Mouse (Mus musculus) midbrain, embryonic 15.5 days (tissue): Measurements from ENCODE around the gene Ly6g5c. TPM values are rescaled to one million over a fixed set of nuclear protein-coding genes. Genes with fewer than 3 reads are reported as not detected.

Experiments used
- ATAC-seq: fragments of 200-750 bp; cut with Nextera tagmentation; replicated peaks from 2 replicates; pipeline ENCODE4 v1.8.0; 2017; ENCODE audit warnings: moderate TSS enrichment
- H3K27ac ChIP-seq: fragments of 300-500 bp; sonication (generic); 2 replicates; pipeline ENCODE4 v1.5.1; 2015; ENCODE audit warnings: mild to moderate bottlenecking, inconsistent platforms
- H3K27me3 ChIP-seq: fragments of 300-500 bp; sonication (generic); replicated peaks from 2 replicates; pipeline ENCODE4 v1.6.1; 2015; ENCODE audit warnings: inconsistent platforms
- H3K36me3 ChIP-seq: fragments of 300-500 bp; sonication (generic); replicated peaks from 2 replicates; pipeline ENCODE4 v1.6.1; 2015; ENCODE audit warnings: inconsistent platforms
- H3K4me1 ChIP-seq: fragments of 300-500 bp; sonication (generic); 2 replicates; pipeline ENCODE4 v1.6.1; 2015; ENCODE audit warnings: inconsistent platforms
- H3K4me2 ChIP-seq: fragments of 300-500 bp; sonication (generic); 2 replicates; pipeline ENCODE4 v1.6.1; 2015; ENCODE audit warnings: inconsistent platforms, mild to moderate bottlenecking, moderate library complexity
- H3K4me3 ChIP-seq: fragments of 300-500 bp; sonication (generic); 2 replicates; pipeline ENCODE4 v1.5.1; 2015; ENCODE audit warnings: mild to moderate bottlenecking, inconsistent platforms
- H3K9ac ChIP-seq: fragments of 300-500 bp; sonication (generic); 2 replicates; pipeline ENCODE4 v1.6.1; 2015; ENCODE audit warnings: mild to moderate bottlenecking, inconsistent platforms
- H3K9me3 ChIP-seq: fragments of 300-500 bp; sonication (generic); 2 replicates; pipeline ENCODE4 v1.6.1; 2016; ENCODE audit warnings: inconsistent platforms
- WGBS: fragments of 180-500 bp; shearing (Covaris S2); methylation state at CpG from one replicate; pipeline ENCODE4 v1.1.7; 2015; ENCODE audit warnings: mixed read lengths; 5-methylcytosine and 5-hydroxymethylcytosine counted together
- polyA plus RNA-seq: library from polyadenylated mRNA; unstranded; fragments of >200 nt; fragmentation: Nextera tagmentation; extraction: Ambion mirVana; gene quantifications from 2 replicates; pipeline ENCODE4 v1.2.1, GENCODE M21; 2015

Gene Ly6g5c
- polyA plus RNA-seq, 1 experiment from 2014 or later: not detected

DNA sequence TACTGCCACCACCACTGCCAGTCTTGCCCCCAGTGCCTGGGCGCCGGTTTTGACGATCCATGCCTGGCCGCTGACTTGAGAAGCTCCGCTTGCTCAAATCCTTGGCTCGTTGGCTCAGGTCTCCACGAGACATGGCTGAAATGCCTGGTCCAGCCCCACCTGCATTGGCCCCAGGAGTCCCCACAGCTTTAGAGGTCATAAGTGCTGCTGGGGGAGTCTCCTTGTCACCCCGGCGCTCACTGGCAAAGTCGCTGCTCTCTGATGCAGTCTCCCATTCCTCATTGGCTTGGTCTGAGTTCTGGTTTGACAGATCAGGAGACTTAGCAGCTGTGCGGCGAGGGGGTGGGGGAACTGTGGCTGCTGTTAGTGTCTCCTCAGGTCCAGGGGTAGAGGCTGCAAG, 47.4 kb downstream of the Ly6g5c start:
- Histone ChIP-seq H3K9ac (no peak overlapping the region), H3K27me3 (no peaks in the 10 kb centered on the region), H3K9me3 (no peaks in the 10 kb centered on the region), H3K36me3 (peaks cover 95% of the 10 kb centered on the region), H3K27ac (no peak overlapping the region), H3K4me1 (no peaks in the 10 kb centered on the region), H3K4me2 (no peak overlapping the region), H3K4me3 (no peak overlapping the region)
- no peak for ATAC-seq
- WGBS: 93% methylated on average over 12 of the region's 12 CpGs

- Histone ChIP-seq H3K27ac (no peak overlapping the region), H3K27me3 (no peaks in the 10 kb centered on the region), H3K9me3 (no peaks in the 10 kb centered on the region), H3K9ac (no peak overlapping the region), H3K4me2 (no peak overlapping the region), H3K4me1 (peaks cover 6% of the 10 kb centered on the region), H3K36me3 (peaks cover 98% of the 10 kb centered on the region), H3K4me3 (no peak overlapping the region)
- ATAC-seq: no peak
- WGBS: 93% methylated on average over 33 of the region's 33 CpGs
Measured at GRCm38 (mm10) chr17:35156461-35157200, 48.6 kb downstream of the Ly6g5c start.

GRCm38 (mm10) chr17:35157254-35157653, 49.2 kb downstream of the Ly6g5c start:
- Histone ChIP-seq H3K27ac (no peak overlapping the region), H3K9ac (no peak overlapping the region)
- WGBS: 94% methylated on average over 8 of the region's 8 CpGs

DNA sequence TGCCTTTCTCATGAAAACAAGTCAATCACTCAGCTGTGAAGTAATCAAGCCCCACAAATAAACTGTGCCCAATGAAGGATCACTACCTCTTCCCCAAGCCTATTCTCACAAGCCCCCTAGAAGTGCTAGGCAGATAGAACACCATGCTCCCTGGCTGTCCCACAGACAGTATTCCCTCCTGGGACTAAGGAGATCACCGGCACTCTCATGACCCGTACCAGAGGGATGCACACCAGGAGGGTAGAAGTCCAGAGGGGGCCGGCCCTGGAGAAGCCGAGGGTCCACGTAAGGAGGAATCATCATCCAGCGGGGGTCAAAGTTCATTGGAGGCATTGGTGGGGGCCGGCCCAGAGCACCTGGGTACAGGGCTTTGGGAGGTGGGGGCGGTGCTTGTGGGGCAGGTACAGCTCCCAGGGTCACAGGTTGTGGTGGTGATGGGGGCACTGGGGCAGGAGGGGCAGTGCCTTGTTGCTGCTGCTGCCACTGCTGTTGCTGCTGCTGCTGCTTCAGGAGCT, 49.6 kb downstream of the Ly6g5c start:
- Histone ChIP-seq H3K9ac (no peak overlapping the region), H3K27me3 (no peaks in the 10 kb centered on the region), H3K27ac (no peak overlapping the region), H3K36me3 (peaks cover 91% of the 10 kb centered on the region), H3K4me3 (no peak overlapping the region), H3K4me1 (peaks cover 17% of the 10 kb centered on the region), H3K4me2 (no peak overlapping the region), H3K9me3 (no peaks in the 10 kb centered on the region)
- ATAC-seq: no peak
- WGBS: 95% methylated on average over 8 of the region's 8 CpGs

More at GRCm38 (mm10) chr17:35157254-35157653, 49.2 kb downstream of the Ly6g5c start:
- no peak overlapping the region for H3K4me3 ChIP-seq
- H3K4me2 ChIP-seq: no peak overlapping the region
- ATAC-seq: no peak
- H3K27me3 ChIP-seq: no peaks in the 10 kb centered on the region
- peaks cover 95% of the 10 kb centered on the region for H3K36me3 ChIP-seq
- peaks cover 12% of the 10 kb centered on the region for H3K4me1 ChIP-seq
- H3K9me3 ChIP-seq: no peaks in the 10 kb centered on the region

GRCm38 (mm10) chr17:35158850-35159593, 50.9 kb downstream of the Ly6g5c start:
- 96% methylated on average over 16 of the region's 16 CpGs for WGBS
- Histone ChIP-seq H3K9ac (no peak overlapping the region), H3K9me3 (no peaks in the 10 kb centered on the region), H3K4me3 (no peak overlapping the region), H3K4me2 (no peak overlapping the region), H3K4me1 (peaks cover 26% of the 10 kb centered on the region), H3K36me3 (peaks cover 78% of the 10 kb centered on the region), H3K27me3 (no peaks in the 10 kb centered on the region), H3K27ac (no peak overlapping the region)
- ATAC-seq: no peak

DNA sequence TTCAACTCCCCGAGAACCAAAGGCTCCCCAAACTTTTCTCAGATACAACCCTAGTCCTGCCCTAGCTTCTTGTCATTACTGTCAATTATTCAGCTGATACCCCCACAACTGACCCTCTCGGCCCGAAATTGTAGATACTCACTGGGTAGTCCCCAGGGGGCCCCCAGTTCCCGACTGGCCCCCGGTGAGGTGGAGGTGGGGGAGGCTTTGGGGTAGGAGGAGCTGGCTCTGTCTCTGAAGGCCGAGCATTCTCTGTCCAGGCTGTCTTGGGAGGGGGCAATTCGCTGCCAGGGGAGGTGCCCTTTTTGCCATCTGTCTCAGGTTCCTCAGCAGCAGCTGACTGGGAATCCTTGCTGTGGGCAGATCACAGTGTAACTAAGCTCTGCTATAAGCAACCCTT, 51.6 kb downstream of the Ly6g5c start:
- Histone ChIP-seq H3K36me3 (peaks cover 72% of the 10 kb centered on the region), H3K4me1 (peaks cover 26% of the 10 kb centered on the region), H3K9me3 (no peaks in the 10 kb centered on the region), H3K4me3 (no peak overlapping the region), H3K27ac (no peak overlapping the region), H3K9ac (no peak overlapping the region), H3K4me2 (no peak overlapping the region), H3K27me3 (no peaks in the 10 kb centered on the region)
- WGBS: 84% methylated on average over 7 of the region's 7 CpGs
- no peak for ATAC-seq

DNA sequence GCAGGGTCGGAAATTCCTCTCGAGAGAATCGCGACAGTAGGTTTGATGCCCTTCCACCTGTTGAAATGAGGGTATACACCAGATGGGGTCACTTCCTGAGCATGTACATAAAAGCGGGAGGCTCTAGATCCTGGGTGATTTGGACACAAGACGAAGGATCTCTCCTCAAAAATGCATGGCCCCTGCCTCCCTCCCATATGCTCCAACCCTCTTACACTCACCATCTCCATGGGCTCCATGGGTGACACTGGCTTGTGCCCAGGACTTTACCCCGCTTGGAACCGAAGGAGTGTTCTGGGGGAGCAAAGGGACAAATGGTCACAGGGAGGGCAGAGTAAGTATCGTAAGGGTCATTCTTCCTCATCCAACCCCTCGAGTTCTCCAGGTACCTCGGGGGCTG, 53.3 kb downstream of the Ly6g5c start:
- no peaks in the 10 kb centered on the region for H3K9me3 ChIP-seq
- no peak overlapping the region for H3K4me3 ChIP-seq
- H3K27ac ChIP-seq: no peak overlapping the region
- peaks cover 34% of the 10 kb centered on the region for H3K4me1 ChIP-seq
- H3K36me3 ChIP-seq: peaks cover 54% of the 10 kb centered on the region
- no peaks in the 10 kb centered on the region for H3K27me3 ChIP-seq
- ATAC-seq: no peak
- H3K4me2 ChIP-seq: 0 out of 2 replicates have a peak overlapping the region, but pooled peaks have one; percentile 89
- 86% methylated on average over 11 of the region's 11 CpGs for WGBS
- no peak overlapping the region for H3K9ac ChIP-seq

Other genes with a start within 250 kb of the Ly6g5c start
- gene Cfb, start 245.8 kb upstream of the Ly6g5c start, polyA plus RNA-seq: 2.6 and 3.3 TPM in 2 replicates
- gene Zbtb12, start 228.8 kb upstream of the Ly6g5c start, polyA plus RNA-seq: 17.4 and 17.5 TPM in 2 replicates
- gene Gm20547, start 226.2 kb upstream of the Ly6g5c start, polyA plus RNA-seq: 0.18 TPM in 1 of 2 replicates, not detected in the other
- 2.1 and 3.1 TPM in 2 replicates for gene C2, start 210.0 kb upstream of the Ly6g5c start, polyA plus RNA-seq
- 113 and 119 TPM in 2 replicates for gene Ehmt2, start 209.8 kb upstream of the Ly6g5c start, polyA plus RNA-seq
- not detected in 2 replicates for gene Slc44a4, start 193.8 kb upstream of the Ly6g5c start, polyA plus RNA-seq
- gene Neu1, start 177.0 kb upstream of the Ly6g5c start, polyA plus RNA-seq: 36.1 and 41.1 TPM in 2 replicates
- 0.24 and 0.31 TPM in 2 replicates for gene Hspa1b, start 149.0 kb upstream of the Ly6g5c start, polyA plus RNA-seq
- gene Gm20481, start 138.4 kb upstream of the Ly6g5c start, polyA plus RNA-seq: not detected in 2 replicates
- gene Hspa1a, start 136.1 kb upstream of the Ly6g5c start, polyA plus RNA-seq: 12.7 and 13.3 TPM in 2 replicates
- 1.2 and 1.5 TPM in 2 replicates for gene Hspa1l, start 135.6 kb upstream of the Ly6g5c start, polyA plus RNA-seq
- 103 and 111 TPM in 2 replicates for gene Lsm2, start 126.4 kb upstream of the Ly6g5c start, polyA plus RNA-seq
- gene Vars, start 107.3 kb upstream of the Ly6g5c start, polyA plus RNA-seq: 63.1 and 70.2 TPM in 2 replicates
- gene Vwa7, start 91.7 kb upstream of the Ly6g5c start, polyA plus RNA-seq: 0.06 and 0.15 TPM in 2 replicates
- gene Sapcd1, start 80.3 kb upstream of the Ly6g5c start, polyA plus RNA-seq: 2.5 and 2.7 TPM in 2 replicates
- 1.6 and 3.3 TPM in 2 replicates for gene Msh5, start 61.5 kb upstream of the Ly6g5c start, polyA plus RNA-seq
- gene Clic1, start 58.3 kb upstream of the Ly6g5c start, polyA plus RNA-seq: 62.4 and 72.1 TPM in 2 replicates
- 337 and 380 TPM in 2 replicates for gene Ddah2, start 49.2 kb upstream of the Ly6g5c start, polyA plus RNA-seq
- 0.31 TPM in 1 of 2 replicates, not detected in the other for gene Ly6g6c, start 42.9 kb upstream of the Ly6g5c start, polyA plus RNA-seq
- gene Mpig6b, start 42.1 kb upstream of the Ly6g5c start, polyA plus RNA-seq: 0.21 and 0.43 TPM in 2 replicates
- gene Ly6g6e, start 31.4 kb upstream of the Ly6g5c start, polyA plus RNA-seq: 0.21 and 0.32 TPM in 2 replicates
- gene Ly6g6d, start 30.2 kb upstream of the Ly6g5c start, polyA plus RNA-seq: 1.9 and 2.5 TPM in 2 replicates
- not detected in 2 replicates for gene Ly6g6f, start 22.7 kb upstream of the Ly6g5c start, polyA plus RNA-seq
- gene Abhd16a, start 19.0 kb upstream of the Ly6g5c start, polyA plus RNA-seq: 105 and 113 TPM in 2 replicates
- 1.1 and 2.2 TPM in 2 replicates for gene Ly6g5b, start 7.1 kb downstream of the Ly6g5c start, polyA plus RNA-seq
- gene Gpank1, start 13.2 kb downstream of the Ly6g5c start, polyA plus RNA-seq: 25.9 and 28.9 TPM in 2 replicates
- gene Csnk2b, start 13.8 kb downstream of the Ly6g5c start, polyA plus RNA-seq: 316 and 319 TPM in 2 replicates
- 8.3 and 9.6 TPM in 2 replicates for gene D17H6S53E, start 18.1 kb downstream of the Ly6g5c start, polyA plus RNA-seq
- 0.56 and 1.4 TPM in 2 replicates for gene Apom, start 23.8 kb downstream of the Ly6g5c start, polyA plus RNA-seq
- gene Bag6, start 26.9 kb downstream of the Ly6g5c start, polyA plus RNA-seq: 82.9 and 83.4 TPM in 2 replicates
- 188 and 203 TPM in 2 replicates for gene Prrc2a, start 56.6 kb downstream of the Ly6g5c start, polyA plus RNA-seq
- gene Aif1, start 67.8 kb downstream of the Ly6g5c start, polyA plus RNA-seq: 7.3 and 8.2 TPM in 2 replicates
- 7.6 and 9.2 TPM in 2 replicates for gene Lst1, start 80.2 kb downstream of the Ly6g5c start, polyA plus RNA-seq
- gene Ltb, start 86.2 kb downstream of the Ly6g5c start, polyA plus RNA-seq: 0.58 and 0.78 TPM in 2 replicates
- gene Tnf, start 93.7 kb downstream of the Ly6g5c start, polyA plus RNA-seq: not detected in 2 replicates
- gene Lta, start 97.1 kb downstream of the Ly6g5c start, polyA plus RNA-seq: 0.32 and 0.69 TPM in 2 replicates
- gene Gm16181, start 112.6 kb downstream of the Ly6g5c start, polyA plus RNA-seq: 1.6 TPM in 1 of 2 replicates, not detected in the other
- 94.4 and 100 TPM in 2 replicates for gene Atp6v1g2, start 125.4 kb downstream of the Ly6g5c start, polyA plus RNA-seq
- gene Nfkbil1, start 127.5 kb downstream of the Ly6g5c start, polyA plus RNA-seq: 11.7 and 11.8 TPM in 2 replicates
- 379 and 391 TPM in 2 replicates for gene Ddx39b, start 133.5 kb downstream of the Ly6g5c start, polyA plus RNA-seq
- gene H2-D1, start 154.5 kb downstream of the Ly6g5c start, polyA plus RNA-seq: 93.4 and 105 TPM in 2 replicates
- 0.54 and 0.70 TPM in 2 replicates for gene H2-Q1, start 212.1 kb downstream of the Ly6g5c start, polyA plus RNA-seq
- 3.0 and 3.8 TPM in 2 replicates for gene H2-Q2, start 234.0 kb downstream of the Ly6g5c start, polyA plus RNA-seq